Mouse (Mus musculus): ENCODE measurements around the gene Sap30. TPM values are rescaled to one million over a fixed set of nuclear protein-coding genes. Genes with fewer than 3 reads are reported as not detected.

The Sap30 gene
- 28.5 TPM for polyA plus RNA-seq (2017; shearing (Covaris generic))

GRCm38 (mm10) chr8:57487441-57488155, at the start of gene Sap30:
Gene Sap30 (minus strand): TSS chr8:57487860.

GRCm38 (mm10) chr8:57511316-57512118, 23.9 kb upstream of the Sap30 start, which contains the start of gene Hmgb2:
Gene Hmgb2 (plus strand): TSS chr8:57511907.

GRCm38 (mm10) chr8:57455765-57456164, 31.9 kb downstream of the Sap30 start, which contains the start of gene Scrg1:
Gene Scrg1 (plus strand): TSS chr8:57455923.

Other genes starting within 250 kb of the Sap30 start
- gene Hand2, start 166.9 kb downstream of the Sap30 start, polyA plus RNA-seq (2017; shearing (Covaris generic)): not detected
- not detected for gene Scrg1, start 31.9 kb downstream of the Sap30 start, polyA plus RNA-seq (2017; shearing (Covaris generic))
- gene Hmgb2, start 24.0 kb upstream of the Sap30 start, polyA plus RNA-seq (2017; shearing (Covaris generic)): 157 TPM
- gene Galnt7, start 165.2 kb upstream of the Sap30 start, polyA plus RNA-seq (2017; shearing (Covaris generic)): 44.1 TPM